ENCODE assay signal across 22 mouse cellular contexts in the genomic region with DNA sequence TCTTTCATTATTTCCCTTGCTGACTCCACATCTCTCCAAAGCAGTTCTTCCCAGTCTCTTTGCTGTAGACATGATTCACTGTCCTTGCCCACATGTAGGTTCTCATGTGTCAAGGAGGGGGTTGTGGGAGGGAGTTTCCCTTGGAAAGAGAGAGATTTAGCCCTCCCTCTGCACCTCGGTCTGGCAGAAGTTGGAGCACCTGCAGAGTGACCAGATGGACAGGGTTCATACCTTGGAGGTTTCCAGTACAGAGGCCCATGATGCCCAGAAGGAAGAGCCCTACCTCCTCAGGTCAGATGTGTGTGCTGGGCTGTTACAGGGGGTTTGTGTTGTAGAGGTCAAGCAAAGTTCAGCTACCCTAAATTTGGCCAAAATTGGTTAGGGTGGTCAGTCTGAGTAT. TPM values are rescaled to one million over a fixed set of nuclear protein-coding genes. Genes with fewer than 3 reads are reported as not detected.
A peak's percentile ranks its signal among the peaks of the same experiment; 100 is the strongest.
DNase-seq lines count a peak whose midpoint lies in the region; ATAC-seq lines count a peak whose summit lies in the region.
"Had no signal": no experiment of that assay in that cellular context is flagged by ENCODE, and none has a peak within 500 bp of the region (broad histone marks: within the 10 kb centered on the region; RNA-seq: fewer than 3 reads in every experiment).

No protein-coding gene starts in this region.

- WGBS in hindbrain, embryonic 11.5 days: 80% methylated on average over 1 of the region's 1 CpGs

- H3K4me2 ChIP-seq in hindbrain, embryonic 11.5 days (replicated peaks; ENCODE audit: low read depth, low read length): no peak overlapping the region
- H3K4me2 ChIP-seq: heart, embryonic 13.5 days; hindbrain, embryonic 12.5 days; hindbrain, embryonic 15.5 days; intestine, embryonic 15.5 days had no signal

- H3K4me3 ChIP-seq in hindbrain, embryonic 11.5 days (ENCODE audit: low read depth, low read length): no peak overlapping the region
- H3K4me3 ChIP-seq: heart, embryonic 13.5 days; hindbrain, embryonic 12.5 days; hindbrain, embryonic 15.5 days; intestine, embryonic 15.5 days had no signal

- H3K27me3 ChIP-seq in hindbrain, embryonic 11.5 days (ENCODE audit: control insufficient read depth, insufficient read depth, low read length): no peaks in the 10 kb centered on the region
- H3K27me3 ChIP-seq: heart, embryonic 13.5 days; hindbrain, embryonic 12.5 days; hindbrain, embryonic 15.5 days; intestine, embryonic 15.5 days had no signal

- peaks cover 2% of the 10 kb centered on the region; the same call in 1 of the 2 replicates for H3K4me1 ChIP-seq in hindbrain, embryonic 11.5 days (replicated peaks; ENCODE audit: control insufficient read depth, insufficient read depth, low read length)

- DNase-seq in cerebellum, adult 11-12 months: peak; percentile 44
- DNase-seq in cerebellum, adult 8-10 months: no peak
- DNase-seq in brain, adult 2 months (ENCODE audit: low read depth, low spot score): peak; percentile 55
- DNase-seq in cerebellum, adult 9-10 months: peak; percentile 54
- peak; percentile 77 to 78 for DNase-seq in cerebellum, postnatal 14 days
- no peak for DNase-seq in neural tube, embryonic 10.5 days (ENCODE audit: extremely low spot score, low spot score)
- no peak for DNase-seq in hindbrain, embryonic 11.5 days (ENCODE audit: low spot score)
- no peak for DNase-seq in B cell, adult 2 months
- DNase-seq: adrenal gland, adult 2 months; adrenal gland, postnatal 14 days; gastrocnemius, postnatal 25 days; heart, adult 18-20 months; heart, postnatal 14 days; heart, postnatal 4 days; kidney, adult 18-20 months; kidney, adult 9 months had no signal

- no peak for ATAC-seq in hindbrain, embryonic 11.5 days (ENCODE audit: low FRiP score)
- ATAC-seq: CD4-positive, CD25-positive, alpha-beta regulatory T cell, adult 4 months; forebrain, embryonic 14.5 days; intestine, embryonic 15.5 days had no signal

- no peaks in the 10 kb centered on the region for H3K9me3 ChIP-seq in hindbrain, embryonic 11.5 days (ENCODE audit: control insufficient read depth, low read length)
- H3K9me3 ChIP-seq: heart, embryonic 13.5 days; hindbrain, embryonic 12.5 days; hindbrain, embryonic 15.5 days; intestine, embryonic 15.5 days had no signal

- H3K27ac ChIP-seq in hindbrain, embryonic 11.5 days (ENCODE audit: low read depth, low read length): no peak overlapping the region
- H3K27ac ChIP-seq: heart, embryonic 13.5 days; hindbrain, embryonic 12.5 days; hindbrain, embryonic 15.5 days; intestine, embryonic 15.5 days had no signal

- no peaks in the 10 kb centered on the region for H3K36me3 ChIP-seq in hindbrain, embryonic 11.5 days (ENCODE audit: control insufficient read depth, insufficient read depth, low read length)
- H3K36me3 ChIP-seq: hindbrain, embryonic 15.5 days; intestine, embryonic 15.5 days had no signal

- no peak overlapping the region for H3K9ac ChIP-seq in hindbrain, embryonic 11.5 days (ENCODE audit: low read depth, low read length)
- H3K9ac ChIP-seq: heart, embryonic 13.5 days; hindbrain, embryonic 12.5 days; hindbrain, embryonic 15.5 days; intestine, embryonic 15.5 days had no signal

RNA-seq across cellular contexts. Expression of a gene that starts 4.2 kb away (rescaled TPM):
- 28.5 and 34.1 TPM in 2 replicates for polyA plus RNA-seq in hindbrain, embryonic 11.5 days (2014; fragmentation: Nextera tagmentation; extraction: Ambion mirVana)

RNA-seq across cellular contexts. Expression of a gene that starts 4.3 kb away (rescaled TPM):
- 23.3 and 30.9 TPM in 2 replicates for polyA plus RNA-seq in hindbrain, embryonic 11.5 days (2014; fragmentation: Nextera tagmentation; extraction: Ambion mirVana)

RNA-seq across cellular contexts. Expression of a gene that starts 8.2 kb away (rescaled TPM):
- polyA plus RNA-seq in hindbrain, embryonic 11.5 days (2014; fragmentation: Nextera tagmentation; extraction: Ambion mirVana): 5.9 and 7.7 TPM in 2 replicates

RNA-seq across cellular contexts. Expression of a gene that starts 27.2 kb away (rescaled TPM):
- polyA plus RNA-seq in hindbrain, embryonic 11.5 days (2014; fragmentation: Nextera tagmentation; extraction: Ambion mirVana): 985 and 989 TPM in 2 replicates

Comparison
In these comparisons a context has a peak if more than half of its experiments do, and no peak if none do; other contexts are left out.
1. DNase-seq: peak in cerebellum, adult 11-12 months (single experiment), brain, adult 2 months (single experiment), cerebellum, adult 9-10 months (single experiment) and cerebellum, postnatal 14 days (2 of 2); none in cerebellum, adult 8-10 months (single experiment), neural tube, embryonic 10.5 days (single experiment), hindbrain, embryonic 11.5 days (single experiment) and B cell, adult 2 months (0 of 2).